ENCODE assay signal across 7 mouse cellular contexts in the genomic region with DNA sequence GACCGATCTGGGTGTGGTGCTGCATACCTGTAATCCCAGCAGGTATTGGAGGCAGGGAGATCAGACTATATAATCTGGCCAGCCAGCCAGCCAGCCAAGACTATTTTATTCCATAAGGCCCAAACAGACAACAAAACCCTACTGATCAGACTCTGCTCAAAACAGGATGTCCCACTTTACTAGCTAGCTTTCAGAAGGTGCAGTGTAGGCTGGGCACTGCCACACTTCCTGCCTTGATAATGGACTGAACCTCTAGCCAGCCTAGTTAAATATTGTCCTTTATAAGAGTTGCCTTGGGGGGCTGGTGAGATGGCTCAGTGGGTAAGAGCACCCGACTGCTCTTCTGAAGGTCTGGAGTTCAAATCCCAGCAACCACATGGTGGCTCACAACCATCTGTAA. TPM values are rescaled to one million over a fixed set of nuclear protein-coding genes. Genes with fewer than 3 reads are reported as not detected.
A peak's percentile ranks its signal among the peaks of the same experiment; 100 is the strongest.
DNase-seq lines count a peak whose midpoint lies in the region; ATAC-seq and TF ChIP-seq lines count a peak whose summit lies in the region.
"Not testable (repeated sequence)": the region's sequence is repeated elsewhere in the genome, so short reads cannot be mapped to it uniquely, and the experiment has no call there.

No protein-coding gene starts in this region.

- dilution Hi-C loops in CH12.LX (cut with MboI; ENCODE audit: extremely low pct_ligation_motif_present, extremely low pct_unique_long_range_greater_than_20kb, low sequenced_read_pairs): not testable (repeated sequence)

- in situ Hi-C loops in CH12.LX (cut with MboI; ENCODE audit: low pct_ligation_motif_present, low pct_unique_long_range_greater_than_20kb, low sequenced_read_pairs): not testable (repeated sequence)

- 0 out of 2 replicates have a peak overlapping the region, but pooled peaks have one; percentile 48 for H3K4me2 ChIP-seq in CH12.LX (ENCODE audit: insufficient read depth, low read depth, poor library complexity, severe bottlenecking)
- not testable (repeated sequence) for H3K4me2 ChIP-seq in heart, embryonic 11.5 days; kidney, postnatal 0 days (ENCODE audit: low read length); lung, postnatal 0 days (replicated peaks; ENCODE audit: low read depth, low read length)
- H3K4me2 ChIP-seq in heart, embryonic 15.5 days: peak overlapping the region; percentile 36

- TF ChIP-seq RAD21 in CH12.LX (IDR thresholded peaks at IDR 0.05; ENCODE audit: low read depth, low read length): not testable (repeated sequence)

- not testable (repeated sequence) for H3K79me2 ChIP-seq in CH12.LX (replicated peaks; ENCODE audit: control insufficient read depth, extremely low read depth, insufficient read depth, poor library complexity, severe bottlenecking)

- not testable (repeated sequence) for ATAC-seq in heart, embryonic 11.5 days (replicated peaks; ENCODE audit: insufficient number of reproducible peaks, low FRiP score, low TSS enrichment); heart, embryonic 15.5 days (replicated peaks; ENCODE audit: insufficient number of reproducible peaks, insufficient read depth, low FRiP score, low read depth); kidney, postnatal 0 days (replicated peaks; ENCODE audit: low FRiP score, low read depth); lung, postnatal 0 days
- peak; percentile 66 for ATAC-seq in inflammation-experienced regulatory T-cells, adult 6 months

- not testable (repeated sequence) for H3K36me3 ChIP-seq in CH12.LX (replicated peaks in 1 of 2; ENCODE audit: control insufficient read depth in 1 of 2, insufficient read depth in 1 of 2, low read length in 1 of 2); heart, embryonic 11.5 days (ENCODE audit: control insufficient read depth, insufficient read depth, low read length); heart, embryonic 15.5 days; kidney, postnatal 0 days (ENCODE audit: insufficient read depth, low read length); lung, postnatal 0 days (ENCODE audit: insufficient read depth, low read length)

- TF ChIP-seq POLR2A in CH12.LX (IDR thresholded peaks at IDR 0.05; ENCODE audit: low read depth, low read length): not testable (repeated sequence)

- intact Hi-C loops in gastrocnemius, adult 2 months (cut with DNase I): not testable (repeated sequence)

- peaks cover 24 to 56% of the 10 kb centered on the region in 2 experiments for H3K4me1 ChIP-seq in CH12.LX (ENCODE audit: control insufficient read depth in 1 of 2, insufficient read depth in 2 of 2)
- peaks cover 74% of the 10 kb centered on the region for H3K4me1 ChIP-seq in heart, embryonic 11.5 days (ENCODE audit: control insufficient read depth, insufficient read depth, low read length)
- H3K4me1 ChIP-seq in heart, embryonic 15.5 days (replicated peaks): peaks cover 82% of the 10 kb centered on the region
- peaks cover 29% of the 10 kb centered on the region for H3K4me1 ChIP-seq in kidney, postnatal 0 days (replicated peaks; ENCODE audit: insufficient read depth, low read length)
- peaks cover 19% of the 10 kb centered on the region; the same call in 1 of the 2 replicates for H3K4me1 ChIP-seq in lung, postnatal 0 days (ENCODE audit: insufficient read depth, low read depth, low read length)

- TF ChIP-seq CTCF in CH12.LX (conservative IDR thresholded peaks at IDR 0.05 in 1 of 2, IDR thresholded peaks at IDR 0.05 in 1 of 2; ENCODE audit: low read depth in 2 of 2, low read length in 2 of 2); gastrocnemius, adult 2 months (IDR thresholded peaks at IDR 0.05); kidney, postnatal 0 days (IDR thresholded peaks at IDR 0.05; ENCODE audit: low read depth); lung, postnatal 0 days (IDR thresholded peaks at IDR 0.05): not testable (repeated sequence)

- H3K27me3 ChIP-seq in CH12.LX (replicated peaks); heart, embryonic 11.5 days (ENCODE audit: control insufficient read depth, insufficient read depth, low read length); heart, embryonic 15.5 days; kidney, postnatal 0 days (ENCODE audit: insufficient read depth, low read length); lung, postnatal 0 days (replicated peaks; ENCODE audit: insufficient read depth, low read length): not testable (repeated sequence)

- not testable (repeated sequence) for DNase-seq in CH12.LX (ENCODE audit: extremely low read depth); gastrocnemius, adult 2 months; kidney, postnatal 0 days (ENCODE audit: low spot score); lung, postnatal 0 days (ENCODE audit: low spot score)

- peak overlapping the region; percentile 2; the same call in 1 of the 2 replicates for H3K27ac ChIP-seq in CH12.LX (ENCODE audit: insufficient read depth, low read depth)
- peak overlapping the region; percentile 91 for H3K27ac ChIP-seq in gastrocnemius, adult 2 months
- H3K27ac ChIP-seq in heart, embryonic 11.5 days (ENCODE audit: low read depth, low read length): peak overlapping the region; percentile 84
- H3K27ac ChIP-seq in heart, embryonic 15.5 days: peak overlapping the region; percentile 91
- peak overlapping the region; percentile 3; the same call in 1 of the 2 replicates for H3K27ac ChIP-seq in kidney, postnatal 0 days
- peak overlapping the region; percentile 74 for H3K27ac ChIP-seq in lung, postnatal 0 days (ENCODE audit: low read length)

- TF ChIP-seq EP300 in CH12.LX (IDR thresholded peaks at IDR 0.05; ENCODE audit: low read length); lung, postnatal 0 days (IDR thresholded peaks at IDR 0.05): not testable (repeated sequence)

- not testable (repeated sequence) for H3K9me3 ChIP-seq in CH12.LX (replicated peaks; ENCODE audit: low read length); heart, embryonic 11.5 days (replicated peaks; ENCODE audit: control insufficient read depth, low read length); heart, embryonic 15.5 days (replicated peaks); kidney, postnatal 0 days (replicated peaks; ENCODE audit: low read length); lung, postnatal 0 days (ENCODE audit: low read length)

- H3K9ac ChIP-seq in CH12.LX (ENCODE audit: insufficient read depth, low read depth): peak overlapping the region; percentile 19; the same call in 1 of the 2 replicates
- not testable (repeated sequence) for H3K9ac ChIP-seq in heart, embryonic 11.5 days (ENCODE audit: low read depth, low read length); heart, embryonic 15.5 days; kidney, postnatal 0 days (ENCODE audit: low read depth, low read length); lung, postnatal 0 days (replicated peaks; ENCODE audit: low read depth)

- not testable (repeated sequence) for H3K4me3 ChIP-seq in CH12.LX (replicated peaks in 1 of 3; ENCODE audit: low read depth in 2 of 3, low read length in 2 of 3, poor library complexity in 1 of 3); heart, embryonic 11.5 days (ENCODE audit: low read depth, low read length); heart, embryonic 15.5 days; kidney, postnatal 0 days (replicated peaks; ENCODE audit: low read depth, low read length); lung, postnatal 0 days (ENCODE audit: low read depth, low read length)
- peak overlapping the region; percentile 11; the same call in 1 of the 2 replicates for H3K4me3 ChIP-seq in gastrocnemius, adult 2 months

- 74% methylated on average over 2 of the region's 2 CpGs for WGBS in heart, embryonic 11.5 days (ENCODE audit: insufficient replicate concordance)
- 91% methylated on average over 2 of the region's 2 CpGs for WGBS in heart, embryonic 15.5 days
- WGBS in kidney, postnatal 0 days: 88% methylated on average over 2 of the region's 2 CpGs
- WGBS in lung, postnatal 0 days: 84% methylated on average over 2 of the region's 2 CpGs

RNA-seq across cellular contexts. Expression of a gene that starts 2.8 kb away (rescaled TPM):
- total RNA-seq in CH12.LX (2012; rRNA removed): 0.85 and 1.1 TPM in 2 replicates
- total RNA-seq in CH12.LX (2014; rRNA removed): not detected in 2 replicates
- polyA plus RNA-seq in CH12.LX (2012; ENCODE audit: insufficient read length, low read depth): 0.10 TPM in 1 of 2 replicates, not detected in the other
- total RNA-seq in gastrocnemius, adult 2 months (2021): 10 to 100 TPM; 17.2 to 32.0 TPM
- polyA plus RNA-seq in heart, embryonic 11.5 days (2014; fragmentation: Nextera tagmentation; extraction: Ambion mirVana): 3.5 and 5.1 TPM in 2 replicates
- 6.9 and 10.6 TPM in 2 replicates for polyA plus RNA-seq in heart, embryonic 15.5 days (2015; fragmentation: Nextera tagmentation; extraction: Ambion mirVana)
- 1 to 10 TPM; 2.0 to 4.6 (median 2.2) TPM for polyA plus RNA-seq in inflammation-experienced regulatory T-cells, adult 6 months (2017; shearing (Covaris generic))
- 3.6 TPM in 2 replicates for polyA plus RNA-seq in kidney, postnatal 0 days (2015; fragmentation: Nextera tagmentation; extraction: Ambion mirVana)
- polyA plus RNA-seq in lung, postnatal 0 days (2015; fragmentation: Nextera tagmentation; extraction: Ambion mirVana): 11.8 and 13.2 TPM in 2 replicates

RNA-seq across cellular contexts. Expression of a gene that starts 32.0 kb away (rescaled TPM):
- 95.9 and 114 TPM in 2 replicates for total RNA-seq in CH12.LX (2012; rRNA removed)
- total RNA-seq in CH12.LX (2014; rRNA removed): 223 and 225 TPM in 2 replicates
- polyA plus RNA-seq in CH12.LX (2012; ENCODE audit: insufficient read length, low read depth): 188 and 197 TPM in 2 replicates
- total RNA-seq in gastrocnemius, adult 2 months (2021): 100 to 1,000 TPM; 110 to 123 TPM
- polyA plus RNA-seq in heart, embryonic 11.5 days (2014; fragmentation: Nextera tagmentation; extraction: Ambion mirVana): 46.3 and 49.8 TPM in 2 replicates
- 38.4 and 45.4 TPM in 2 replicates for polyA plus RNA-seq in heart, embryonic 15.5 days (2015; fragmentation: Nextera tagmentation; extraction: Ambion mirVana)
- 10 to 100 TPM; 50.5 to 86.1 (median 61.6) TPM for polyA plus RNA-seq in inflammation-experienced regulatory T-cells, adult 6 months (2017; shearing (Covaris generic))
- polyA plus RNA-seq in kidney, postnatal 0 days (2015; fragmentation: Nextera tagmentation; extraction: Ambion mirVana): 60.9 and 70.2 TPM in 2 replicates
- 99.6 and 101 TPM in 2 replicates for polyA plus RNA-seq in lung, postnatal 0 days (2015; fragmentation: Nextera tagmentation; extraction: Ambion mirVana)

RNA-seq across cellular contexts. Expression of a gene that starts 48.8 kb away (rescaled TPM):
- total RNA-seq in CH12.LX (2012; rRNA removed) (0.42 and 1.0 TPM in 2 replicates), CH12.LX (2014; rRNA removed) (0.40 and 1.00 TPM in 2 replicates)
- 4.0 and 4.3 TPM in 2 replicates for polyA plus RNA-seq in CH12.LX (2012; ENCODE audit: insufficient read length, low read depth)
- 10 to 100 TPM; 18.0 to 23.0 TPM for total RNA-seq in gastrocnemius, adult 2 months (2021)
- 85.0 and 86.7 TPM in 2 replicates for polyA plus RNA-seq in heart, embryonic 11.5 days (2014; fragmentation: Nextera tagmentation; extraction: Ambion mirVana)
- 56.3 and 60.6 TPM in 2 replicates for polyA plus RNA-seq in heart, embryonic 15.5 days (2015; fragmentation: Nextera tagmentation; extraction: Ambion mirVana)
- polyA plus RNA-seq in inflammation-experienced regulatory T-cells, adult 6 months (2017; shearing (Covaris generic)): 100 to 1,000 TPM in 1 of 3 experiments, 10 to 100 TPM in 2; 30.0 to 103 (median 70.1) TPM
- 173 and 178 TPM in 2 replicates for polyA plus RNA-seq in kidney, postnatal 0 days (2015; fragmentation: Nextera tagmentation; extraction: Ambion mirVana)
- polyA plus RNA-seq in lung, postnatal 0 days (2015; fragmentation: Nextera tagmentation; extraction: Ambion mirVana): 94.3 and 107 TPM in 2 replicates

Comparison
In these comparisons a context has a peak if more than half of its experiments do, and no peak if none do; other contexts are left out.
1. H3K27ac ChIP-seq: peak in every context shown above with its lines; median percentile 91 in gastrocnemius, adult 2 months; 91 in heart, embryonic 15.5 days; 84 in heart, embryonic 11.5 days; 74 in lung, postnatal 0 days; 3 in kidney, postnatal 0 days; 2 in CH12.LX.